Mouse (Mus musculus) brain, embryonic 14.5 days (tissue): ENCODE measurements at regions not wholly inside any gene's neighbourhood (a gene's known extent, or its start where the extent isn't known, plus 50 kb on each side); places are given as distances from the start of the nearest gene placed in this dataset.
A peak's percentile ranks its signal among the peaks of the same experiment; 100 is the strongest.

Experiments used
- DNase-seq: peaks from one replicate; pipeline ENCODE4 v3.0.0-alpha.2; 2011; ENCODE audit warnings: low read depth
- CTCF ChIP-seq: fragments of 200-500 bp; IDR thresholded peaks from 2 replicates; pipeline ENCODE4 v1.5.1; 2012; ENCODE audit warnings: inconsistent platforms, mild to moderate bottlenecking, moderate library complexity, borderline replicate concordance; ENCODE audit not compliant: insufficient read depth, insufficient read length; ENCODE audit errors: extremely low read depth
- POLR2A ChIP-seq: fragments of 200-500 bp; IDR thresholded peaks from 2 replicates; pipeline ENCODE4 v1.6.1; 2012; ENCODE audit warnings: mild to moderate bottlenecking, inconsistent platforms, borderline replicate concordance; ENCODE audit not compliant: poor library complexity, insufficient read depth, insufficient read length, severe bottlenecking; ENCODE audit errors: extremely low read depth

GRCm38 (mm10) chr13:5527400-5527799 is 333.9 kb upstream of the Klf6 start:
- DNase-seq: no peak
- TF ChIP-seq CTCF (no peak), POLR2A (no peak)

- TF ChIP-seq CTCF: no peak
- TF ChIP-seq POLR2A: no peak
- peak; percentile 55 for DNase-seq
Measured at GRCm38 (mm10) chr13:5540321-5540720, 321.0 kb upstream of the Klf6 start.

- TF ChIP-seq CTCF (no peak), POLR2A (no peak)
- peak; percentile 62 for DNase-seq
Measured at GRCm38 (mm10) chr13:5545521-5545920, 315.8 kb upstream of the Klf6 start.

GRCm38 (mm10) chr13:5546011-5546410 is 315.3 kb upstream of the Klf6 start:
- TF ChIP-seq CTCF: no peak
- TF ChIP-seq POLR2A: no peak
- no peak for DNase-seq

DNA sequence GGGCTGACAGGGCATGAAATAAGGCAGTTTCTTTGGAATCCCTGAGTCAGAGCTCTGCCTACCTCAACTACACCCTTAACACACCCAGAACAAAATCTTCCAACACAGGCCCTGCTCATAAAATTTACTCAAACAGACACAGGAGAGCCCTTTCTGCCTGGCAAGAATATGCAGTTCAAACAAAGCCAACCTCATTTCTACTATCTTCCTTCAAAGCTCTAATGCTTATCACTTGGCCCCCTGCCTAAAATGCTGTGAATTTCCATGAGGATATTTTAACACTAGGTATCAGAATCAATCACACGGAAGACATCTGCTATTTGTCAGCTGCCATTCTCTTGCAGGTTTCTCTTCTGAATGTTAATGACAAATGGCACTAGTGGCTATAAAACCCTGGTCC is 314.3 kb upstream of the Klf6 start:
- TF ChIP-seq CTCF: no peak
- TF ChIP-seq POLR2A: no peak
- peak; percentile 53 for DNase-seq

- DNase-seq: no peak
- TF ChIP-seq CTCF (no peak), POLR2A (no peak)
Measured at GRCm38 (mm10) chr13:5548768-5549167, 312.5 kb upstream of the Klf6 start.

GRCm38 (mm10) chr13:5549175-5549574 is 312.1 kb upstream of the Klf6 start:
- TF ChIP-seq POLR2A (no peak), CTCF (no peak)

GRCm38 (mm10) chr13:5549747-5550146 is 311.5 kb upstream of the Klf6 start:
- TF ChIP-seq CTCF (no peak), POLR2A (no peak)
- DNase-seq: no peak

More at GRCm38 (mm10) chr13:5549175-5549574, 312.1 kb upstream of the Klf6 start:
- DNase-seq: no peak

- no peak for DNase-seq
- TF ChIP-seq POLR2A (no peak), CTCF (no peak)
Measured at GRCm38 (mm10) chr13:5550354-5550753, 310.9 kb upstream of the Klf6 start.

DNA sequence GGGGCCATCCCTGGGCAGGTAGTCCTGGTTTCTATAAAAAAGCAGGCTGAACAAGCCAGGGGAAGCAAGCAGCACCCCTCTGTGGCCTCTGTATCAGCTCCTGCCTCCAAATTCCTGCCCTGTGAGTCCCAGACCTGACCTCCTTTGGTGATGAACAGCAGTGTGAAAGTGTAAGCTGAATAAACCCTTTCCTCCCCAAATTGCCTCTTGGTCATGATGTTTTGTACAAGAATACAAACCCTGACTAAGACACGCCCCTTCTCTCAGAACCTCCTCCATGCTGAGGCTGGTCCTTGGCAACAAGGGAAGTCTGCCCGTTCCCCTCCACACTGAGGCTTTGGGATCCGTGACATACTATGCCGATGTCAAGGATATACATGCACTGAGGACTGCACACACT is 310.2 kb upstream of the Klf6 start:
- DNase-seq: no peak
- TF ChIP-seq CTCF (no peak), POLR2A (no peak)

DNA sequence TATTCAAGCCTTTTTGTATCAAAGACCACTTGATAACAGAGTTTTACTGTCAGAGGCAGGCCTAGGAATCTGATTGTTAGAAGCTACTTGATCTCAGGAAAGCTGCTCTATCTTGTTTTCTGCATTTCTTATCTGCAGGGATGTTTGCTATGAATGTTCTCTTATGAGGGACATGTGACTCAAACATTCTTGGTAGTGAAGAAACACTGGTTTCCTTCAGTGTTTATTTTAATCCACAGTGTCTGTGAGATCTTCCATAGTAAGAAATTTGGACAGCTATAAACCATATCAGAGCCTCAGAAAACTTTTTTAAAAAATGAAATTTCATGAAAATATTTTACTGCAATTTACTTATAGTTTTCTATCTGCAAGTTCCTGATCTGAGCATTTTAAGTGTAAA is 307.8 kb upstream of the Klf6 start:
- no peak for DNase-seq
- TF ChIP-seq POLR2A (no peak), CTCF (no peak)

GRCm38 (mm10) chr13:5558095-5558494 is 303.2 kb upstream of the Klf6 start:
- TF ChIP-seq CTCF: no peak
- no peak for TF ChIP-seq POLR2A
- DNase-seq: no peak

DNA sequence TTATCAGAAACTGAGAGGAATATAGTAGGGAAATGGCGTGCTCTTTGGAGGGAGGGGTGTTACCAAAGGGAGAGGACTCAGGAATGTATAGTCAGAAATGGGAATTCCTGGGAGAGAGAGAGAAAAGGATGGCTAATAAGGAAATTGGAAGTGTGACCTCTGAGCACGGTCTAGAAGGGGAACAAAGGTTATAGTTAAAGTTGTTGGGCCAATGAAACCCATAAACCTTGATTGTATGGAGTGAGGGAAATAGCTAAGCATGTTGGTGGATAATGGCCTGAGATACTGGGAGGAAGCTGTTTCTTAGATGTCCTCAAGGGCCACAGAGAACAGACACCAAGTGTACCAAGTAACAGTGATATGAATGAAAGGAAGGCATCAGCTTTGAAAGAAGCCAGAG is 294.8 kb upstream of the Klf6 start:
- no peak for DNase-seq
- TF ChIP-seq POLR2A (no peak), CTCF (no peak)

DNA sequence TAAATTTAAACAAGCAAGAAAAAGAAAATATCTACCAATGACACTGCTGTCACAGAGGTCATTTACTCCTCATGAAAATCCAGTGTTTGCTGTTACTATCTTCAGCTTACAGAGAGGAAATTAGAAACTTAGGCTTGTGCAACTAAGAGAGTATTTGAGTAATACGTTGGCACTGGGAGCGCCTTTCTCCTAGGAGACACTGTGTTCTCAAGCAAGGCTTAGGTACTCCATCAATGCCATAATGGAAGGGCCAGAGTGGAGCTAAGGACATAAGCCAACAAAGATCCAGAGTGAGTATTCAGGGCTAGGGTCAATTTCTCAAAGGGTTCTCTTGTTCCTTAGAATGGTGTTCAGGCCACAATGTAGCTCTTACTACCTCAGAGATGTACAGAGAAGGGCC is 294.4 kb upstream of the Klf6 start:
- no peak for DNase-seq
- no peak for TF ChIP-seq CTCF
